Mouse (Mus musculus) spleen, postnatal 36 days (tissue): ENCODE measurements around the gene Pax2.
"Not testable (repeated sequence)": the region's sequence is repeated elsewhere in the genome, so short reads cannot be mapped to it uniquely, and the experiment has no call there.

Experiments used
- DNase-seq, 2 experiments: peaks; one replicate each; pipeline ENCODE4 v3.0.0; 2022; ENCODE audit warnings: low spot score in 2 of 2, mixed read lengths in 1 of 2

Pax2 gene

GRCm38 (mm10) chr19:44835042-44835930 lies 79.4 kb downstream of the Pax2 start:
- no peak for DNase-seq

GRCm38 (mm10) chr19:44835931-44836861 lies 80.4 kb downstream of the Pax2 start:
- DNase-seq, result no peak

GRCm38 (mm10) chr19:44837426-44838205 lies 81.8 kb downstream of the Pax2 start:
- DNase-seq, result no peak

DNA sequence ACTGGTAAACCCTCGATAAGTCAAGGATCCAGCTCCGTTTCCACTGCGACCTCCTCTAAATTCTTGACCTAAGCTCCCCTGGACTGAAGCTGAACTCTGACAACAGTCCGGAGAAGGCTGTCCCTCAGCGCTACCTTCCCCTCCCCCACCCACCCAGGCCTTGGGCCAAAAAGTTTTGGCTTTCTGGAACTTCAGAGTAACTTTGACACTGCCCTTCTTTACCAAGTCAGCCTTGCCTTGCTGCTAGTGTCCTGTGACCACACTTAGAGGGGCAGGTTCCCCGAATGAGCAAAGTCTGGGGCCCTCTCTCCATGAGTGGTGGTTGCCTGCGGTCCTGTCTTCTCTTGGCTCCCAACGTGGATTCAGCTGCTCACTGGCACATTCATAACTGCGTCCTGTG lies 82.5 kb downstream of the Pax2 start:
- no peak for DNase-seq

GRCm38 (mm10) chr19:44842661-44843060 lies 86.8 kb downstream of the Pax2 start:
- not testable (repeated sequence) for DNase-seq

DNA sequence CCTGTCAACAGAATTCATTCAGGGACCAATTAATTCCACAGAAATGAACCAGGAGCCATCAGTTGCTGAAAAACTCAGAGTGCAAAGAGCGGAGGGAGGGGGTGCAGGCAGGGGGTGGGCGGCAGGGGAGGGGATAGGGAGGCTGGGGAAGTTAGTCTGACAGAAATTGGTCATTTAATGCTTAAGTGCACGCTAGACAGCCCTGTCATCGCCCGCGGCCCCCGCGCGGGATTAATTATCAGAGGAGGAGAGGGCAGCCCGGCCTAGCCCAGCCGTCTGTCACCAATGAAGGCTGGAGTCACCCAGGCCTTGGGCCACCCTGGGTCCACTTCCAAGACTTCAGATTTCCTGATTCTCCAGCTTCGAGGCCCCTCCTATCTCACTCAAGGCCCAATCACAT lies 93.6 kb downstream of the Pax2 start:
- no peak for DNase-seq

DNA sequence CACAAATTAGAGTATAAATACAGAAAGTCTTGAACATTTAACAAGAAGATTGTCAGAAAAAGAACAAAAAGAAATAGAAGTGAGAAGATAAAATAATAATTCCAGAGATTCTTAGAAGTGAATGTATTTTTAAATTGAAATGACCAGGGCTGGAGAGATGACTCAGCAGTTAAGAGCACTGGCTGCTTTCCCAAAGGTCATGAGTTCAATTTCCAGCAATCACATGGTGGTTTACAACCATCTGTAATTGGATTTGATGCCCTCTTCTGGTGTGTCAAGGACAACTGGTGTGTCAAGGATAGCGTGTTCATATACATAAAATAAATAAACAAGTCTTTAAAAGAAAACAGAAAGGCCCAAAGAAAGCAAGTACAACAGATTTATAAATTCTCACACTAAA lies 102.8 kb downstream of the Pax2 start:
- DNase-seq, result no peak

- DNase-seq, result no peak
Observed at GRCm38 (mm10) chr19:44868766-44869165, 112.9 kb downstream of the Pax2 start.

- DNase-seq, result no peak
Observed at GRCm38 (mm10) chr19:44874186-44874898, 118.5 kb downstream of the Pax2 start.

DNA sequence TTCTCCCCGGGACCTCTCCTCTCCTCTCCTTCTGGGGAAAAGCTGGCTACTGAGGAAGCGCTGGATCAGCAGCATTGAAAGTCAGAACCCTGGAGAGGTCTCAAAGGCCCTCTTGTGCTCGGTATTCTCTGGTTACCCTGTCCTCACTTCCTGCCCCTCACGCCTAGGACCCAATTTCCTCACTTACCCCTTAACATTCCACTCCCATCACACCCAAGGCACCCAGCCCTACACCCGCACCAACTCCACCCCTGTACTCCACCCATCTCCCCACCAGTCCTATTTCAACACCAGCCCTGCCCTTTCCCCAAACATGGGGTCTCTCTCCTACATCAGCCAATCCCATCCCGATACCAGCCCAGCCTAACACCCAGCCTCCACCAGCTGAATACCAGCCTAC lies 119.1 kb downstream of the Pax2 start:
- DNase-seq, result no peak

DNA sequence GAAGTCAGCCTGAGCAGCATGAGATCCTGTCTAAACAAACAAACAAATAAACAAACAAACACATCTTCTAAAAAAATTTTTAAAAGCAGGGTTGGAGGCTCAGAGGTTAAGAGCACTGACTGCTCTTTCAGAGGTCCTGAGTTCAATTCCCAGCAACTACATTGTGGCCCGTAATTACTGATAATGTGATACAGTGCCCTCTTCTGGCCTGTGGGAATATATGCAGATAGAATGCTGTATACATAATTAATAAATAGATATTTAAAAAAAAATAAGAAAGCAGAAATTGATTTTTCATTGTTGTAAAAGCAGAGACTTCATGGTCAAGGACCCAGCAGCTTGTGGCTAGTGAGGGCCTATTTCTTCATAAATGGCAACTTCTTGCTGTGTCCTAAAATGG lies 119.9 kb downstream of the Pax2 start:
- DNase-seq, result no peak

GRCm38 (mm10) chr19:44876529-44876928 lies 120.7 kb downstream of the Pax2 start:
- no peak for DNase-seq

GRCm38 (mm10) chr19:44882552-44883024 lies 126.7 kb downstream of the Pax2 start:
- no peak for DNase-seq

GRCm38 (mm10) chr19:44884331-44884730 lies 128.5 kb downstream of the Pax2 start:
- DNase-seq, result no peak

- DNase-seq, result no peak
Observed at GRCm38 (mm10) chr19:44886475-44886874, 130.6 kb downstream of the Pax2 start.
